Mouse (Mus musculus): ENCODE results near the gene Plxna2. TPM values are rescaled to one million over a fixed set of nuclear protein-coding genes. Genes with fewer than 3 reads are reported as not detected.

Gene Plxna2
- total RNA-seq, 4 experiments from 2014 or later: 7.6 to 13.4 (median 10.7) TPM

GRCm38 (mm10) chr1:194663021-194663420 is 45.0 kb downstream of the Plxna2 start:
- DNase-seq: no peak

- no peak for DNase-seq
Measured at GRCm38 (mm10) chr1:194665715-194666114, 47.7 kb downstream of the Plxna2 start.

GRCm38 (mm10) chr1:194671783-194672524 is 53.9 kb downstream of the Plxna2 start:
- DNase-seq: no peak

- DNase-seq: no peak
Measured at GRCm38 (mm10) chr1:194672525-194672894, 54.5 kb downstream of the Plxna2 start.

GRCm38 (mm10) chr1:194673229-194673628 is 55.2 kb downstream of the Plxna2 start:
- DNase-seq: no peak

- DNase-seq: no peak
Measured at GRCm38 (mm10) chr1:194675106-194675890, 57.3 kb downstream of the Plxna2 start.

GRCm38 (mm10) chr1:194675891-194676200 is 57.8 kb downstream of the Plxna2 start:
- DNase-seq: no peak

GRCm38 (mm10) chr1:194677878-194678277 is 59.9 kb downstream of the Plxna2 start:
- DNase-seq: peak; percentile 16

GRCm38 (mm10) chr1:194679147-194679546 is 61.1 kb downstream of the Plxna2 start:
- no peak for DNase-seq

GRCm38 (mm10) chr1:194680136-194680535 is 62.1 kb downstream of the Plxna2 start:
- DNase-seq: peak; percentile 15

- no peak for DNase-seq
Measured at GRCm38 (mm10) chr1:194682021-194682420, 64.0 kb downstream of the Plxna2 start.

GRCm38 (mm10) chr1:194683132-194683531 is 65.1 kb downstream of the Plxna2 start:
- no peak for DNase-seq

- DNase-seq: no peak
Measured at GRCm38 (mm10) chr1:194685896-194686295, 67.9 kb downstream of the Plxna2 start.

- DNase-seq: no peak
Measured at GRCm38 (mm10) chr1:194687746-194688145, 69.7 kb downstream of the Plxna2 start.

- no peak for DNase-seq
Measured at GRCm38 (mm10) chr1:194688161-194688560, 70.1 kb downstream of the Plxna2 start.

- DNase-seq: no peak
Measured at GRCm38 (mm10) chr1:194693063-194693462, 75.0 kb downstream of the Plxna2 start.

- DNase-seq: no peak
Measured at GRCm38 (mm10) chr1:194693488-194693887, 75.5 kb downstream of the Plxna2 start.

GRCm38 (mm10) chr1:194694805-194695204 is 76.8 kb downstream of the Plxna2 start:
- no peak for DNase-seq

GRCm38 (mm10) chr1:194697439-194697838 is 79.4 kb downstream of the Plxna2 start:
- no peak for DNase-seq

- DNase-seq: no peak
Measured at GRCm38 (mm10) chr1:194699321-194699720, 81.3 kb downstream of the Plxna2 start.

GRCm38 (mm10) chr1:194703235-194703634 is 85.2 kb downstream of the Plxna2 start:
- DNase-seq: no peak

- DNase-seq: no peak
Measured at GRCm38 (mm10) chr1:194704171-194704855, 86.3 kb downstream of the Plxna2 start.

- no peak for DNase-seq
Measured at GRCm38 (mm10) chr1:194706566-194706965, 88.5 kb downstream of the Plxna2 start.
